Mouse (Mus musculus): Measurements from ENCODE around the gene Dnase1l3.

GRCm38 (mm10) chr14:7975177-7975576 is 19.2 kb downstream of the Dnase1l3 start:
- no peak for TF ChIP-seq CTCF (IDR thresholded peaks at IDR 0.05; ENCODE audit: low read depth, low read length)
- TF ChIP-seq POLR2A (IDR thresholded peaks at IDR 0.05; ENCODE audit: extremely low read depth, insufficient read depth, low read length) = no peak

Data from liver, adult 2 months (tissue).